Mouse (Mus musculus): Measurements from ENCODE around the gene Dmap1. TPM values are rescaled to one million over a fixed set of nuclear protein-coding genes. Genes with fewer than 3 reads are reported as not detected.

Gene Dmap1
- polyA plus RNA-seq, 1 experiment from 2014 or later = 73.6 TPM

GRCm38 (mm10) chr4:117636891-117637613 is 45.0 kb downstream of the Dmap1 start:
- Histone ChIP-seq H3K9me3 (replicated peaks) (no peaks in the 10 kb centered on the region), H3K4me1 (peaks cover 33% of the 10 kb centered on the region), H3K27ac (peak overlapping the region; percentile 65), H3K36me3 (ENCODE audit: poor library complexity, severe bottlenecking) (peaks cover 11% of the 10 kb centered on the region), H3K9ac (peak overlapping the region; percentile 51), H3K4me3 (no peak overlapping the region), H3K4me2 (peak overlapping the region; percentile 34), H3K27me3 (no peaks in the 10 kb centered on the region; the same call in 1 of the 2 replicates)
- 7% methylated on average over 22 of the region's 22 CpGs for WGBS
- peak; percentile 80 for ATAC-seq

GRCm38 (mm10) chr4:117636152-117636551 is 45.9 kb downstream of the Dmap1 start:
- WGBS = 80% methylated on average over 4 of the region's 4 CpGs
- no peak overlapping the region for H3K4me3 ChIP-seq
- H3K4me2 ChIP-seq = no peak overlapping the region
- H3K27me3 ChIP-seq = no peaks in the 10 kb centered on the region; the same call in 1 of the 2 replicates
- no peaks in the 10 kb centered on the region for H3K9me3 ChIP-seq (replicated peaks)
- H3K27ac ChIP-seq = peak overlapping the region; percentile 65; the same call in 1 of the 2 replicates
- peaks cover 8% of the 10 kb centered on the region for H3K36me3 ChIP-seq (ENCODE audit: poor library complexity, severe bottlenecking)
- H3K4me1 ChIP-seq = peaks cover 33% of the 10 kb centered on the region
- ATAC-seq = no peak
- H3K9ac ChIP-seq = peak overlapping the region; percentile 51; the same call in 1 of the 2 replicates

- H3K4me1 ChIP-seq = peaks cover 39% of the 10 kb centered on the region
- WGBS = 97% methylated on average over 7 of the region's 7 CpGs
Measured at GRCm38 (mm10) chr4:117634642-117635041, 47.4 kb downstream of the Dmap1 start.

GRCm38 (mm10) chr4:117633527-117633926 is 48.5 kb downstream of the Dmap1 start:
- no peak overlapping the region for H3K4me2 ChIP-seq
- H3K4me3 ChIP-seq = no peak overlapping the region
- H3K9me3 ChIP-seq (replicated peaks) = no peaks in the 10 kb centered on the region
- H3K27ac ChIP-seq = no peak overlapping the region
- H3K4me1 ChIP-seq = peaks cover 39% of the 10 kb centered on the region
- H3K36me3 ChIP-seq (ENCODE audit: poor library complexity, severe bottlenecking) = 0 out of 2 replicates have a peak, but pooled peaks cover 3% of the 10 kb centered on the region
- H3K9ac ChIP-seq = no peak overlapping the region
- ATAC-seq = no peak
- no peaks in the 10 kb centered on the region; the same call in 1 of the 2 replicates for H3K27me3 ChIP-seq
- 62% methylated on average over 5 of the region's 5 CpGs for WGBS

More at GRCm38 (mm10) chr4:117634642-117635041, 47.4 kb downstream of the Dmap1 start:
- H3K4me3 ChIP-seq = no peak overlapping the region
- H3K9me3 ChIP-seq (replicated peaks) = no peaks in the 10 kb centered on the region
- H3K27me3 ChIP-seq = no peaks in the 10 kb centered on the region; the same call in 1 of the 2 replicates
- no peak overlapping the region for H3K9ac ChIP-seq
- H3K27ac ChIP-seq = no peak overlapping the region
- no peak overlapping the region for H3K4me2 ChIP-seq
- 0 out of 2 replicates have a peak, but pooled peaks cover 3% of the 10 kb centered on the region for H3K36me3 ChIP-seq (ENCODE audit: poor library complexity, severe bottlenecking)
- ATAC-seq = no peak

GRCm38 (mm10) chr4:117630053-117630670 is 51.9 kb downstream of the Dmap1 start:
- Histone ChIP-seq H3K36me3 (ENCODE audit: poor library complexity, severe bottlenecking) (peaks cover 5% of the 10 kb centered on the region; the same call in 1 of the 2 replicates), H3K9ac (no peak overlapping the region), H3K4me2 (no peak overlapping the region), H3K27me3 (no peaks in the 10 kb centered on the region), H3K4me1 (peaks cover 14% of the 10 kb centered on the region; the same call in 1 of the 2 replicates), H3K4me3 (no peak overlapping the region), H3K27ac (no peak overlapping the region), H3K9me3 (replicated peaks) (no peaks in the 10 kb centered on the region)
- 61% methylated on average over 6 of the region's 6 CpGs for WGBS
- ATAC-seq = no peak

- Histone ChIP-seq H3K4me2 (no peak overlapping the region), H3K27me3 (no peaks in the 10 kb centered on the region), H3K4me1 (peaks cover 7% of the 10 kb centered on the region; the same call in 1 of the 2 replicates), H3K27ac (no peak overlapping the region), H3K36me3 (ENCODE audit: poor library complexity, severe bottlenecking) (peaks cover 12% of the 10 kb centered on the region), H3K4me3 (no peak overlapping the region), H3K9me3 (replicated peaks) (no peaks in the 10 kb centered on the region), H3K9ac (no peak overlapping the region)
- ATAC-seq = no peak
- WGBS = 58% methylated on average over 1 of the region's 1 CpGs
Measured at GRCm38 (mm10) chr4:117628464-117628863, 53.6 kb downstream of the Dmap1 start.

Other genes with a start within 250 kb of the Dmap1 start
- 115 and 120 TPM in 2 replicates for gene Rnf220, start 185.2 kb downstream of the Dmap1 start, polyA plus RNA-seq (2015; fragmentation: Nextera tagmentation; extraction: Ambion mirVana)
- gene Eri3, start 131.9 kb downstream of the Dmap1 start, polyA plus RNA-seq (2015; fragmentation: Nextera tagmentation; extraction: Ambion mirVana) = 186 and 188 TPM in 2 replicates
- gene Gm12845, start 42.1 kb upstream of the Dmap1 start, polyA plus RNA-seq (2015; fragmentation: Nextera tagmentation; extraction: Ambion mirVana) = not detected in 2 replicates
- gene Klf17, start 83.4 kb upstream of the Dmap1 start, polyA plus RNA-seq (2015; fragmentation: Nextera tagmentation; extraction: Ambion mirVana) = not detected in 2 replicates
- 7.8 and 7.9 TPM in 2 replicates for gene Slc6a9, start 152.2 kb upstream of the Dmap1 start, polyA plus RNA-seq (2015; fragmentation: Nextera tagmentation; extraction: Ambion mirVana)
- gene Ccdc24, start 190.3 kb upstream of the Dmap1 start, polyA plus RNA-seq (2015; fragmentation: Nextera tagmentation; extraction: Ambion mirVana) = 1.2 and 2.1 TPM in 2 replicates
- 28.7 and 32.0 TPM in 2 replicates for gene B4galt2, start 201.2 kb upstream of the Dmap1 start, polyA plus RNA-seq (2015; fragmentation: Nextera tagmentation; extraction: Ambion mirVana)
- gene Atp6v0b, start 205.1 kb upstream of the Dmap1 start, polyA plus RNA-seq (2015; fragmentation: Nextera tagmentation; extraction: Ambion mirVana) = 333 and 349 TPM in 2 replicates
- 27.3 and 28.5 TPM in 2 replicates for gene Dph2, start 209.8 kb upstream of the Dmap1 start, polyA plus RNA-seq (2015; fragmentation: Nextera tagmentation; extraction: Ambion mirVana)
- gene Ipo13, start 232.7 kb upstream of the Dmap1 start, polyA plus RNA-seq (2015; fragmentation: Nextera tagmentation; extraction: Ambion mirVana) = 60.5 and 70.6 TPM in 2 replicates
- gene Artn, start 247.5 kb upstream of the Dmap1 start, polyA plus RNA-seq (2015; fragmentation: Nextera tagmentation; extraction: Ambion mirVana) = 0.21 and 0.31 TPM in 2 replicates